Mouse (Mus musculus) neural tube, embryonic 14.5 days (tissue): ENCODE data around the gene BC037034. TPM values are rescaled to one million over a fixed set of nuclear protein-coding genes. Genes with fewer than 3 reads are reported as not detected.

Experiments used
- ATAC-seq: fragments of 200-750 bp; cut with Nextera tagmentation; 2 replicates; pipeline ENCODE4 v1.8.0; 2017; ENCODE audit warnings: low read depth, mild to moderate bottlenecking, moderate TSS enrichment, moderate library complexity
- H3K27ac ChIP-seq: fragments of 300-500 bp; sonication (generic); 2 replicates; pipeline ENCODE4 v1.5.1; 2014; ENCODE audit warnings: low read depth, mild to moderate bottlenecking, control low read depth, low read length, moderate library complexity, mixed read lengths
- H3K27me3 ChIP-seq: fragments of 300-500 bp; sonication (generic); 2 replicates; pipeline ENCODE4 v1.6.1; 2014; ENCODE audit warnings: low read length; ENCODE audit not compliant: control insufficient read depth, insufficient read depth
- H3K36me3 ChIP-seq: fragments of 300-500 bp; sonication (generic); 2 replicates; pipeline ENCODE4 v1.6.1; 2014; ENCODE audit warnings: low read length, mixed read lengths; ENCODE audit not compliant: control insufficient read depth, insufficient read depth
- H3K4me1 ChIP-seq: fragments of 300-500 bp; sonication (generic); 2 replicates; pipeline ENCODE4 v1.6.1; 2014; ENCODE audit warnings: low read length; ENCODE audit not compliant: control insufficient read depth, insufficient read depth
- H3K4me2 ChIP-seq: fragments of 300-500 bp; sonication (generic); 2 replicates; pipeline ENCODE4 v1.6.1; 2014; ENCODE audit warnings: mild to moderate bottlenecking, low read depth, low read length, control low read depth
- H3K4me3 ChIP-seq: fragments of 300-500 bp; sonication (generic); 2 replicates; pipeline ENCODE4 v1.5.1; 2014; ENCODE audit warnings: low read depth, low read length, control low read depth, mixed read lengths
- H3K9ac ChIP-seq: fragments of 300-500 bp; sonication (generic); replicated peaks from 2 replicates; pipeline ENCODE4 v1.6.1; 2014; ENCODE audit warnings: low read depth, mild to moderate bottlenecking, control low read depth, low read length, mixed read lengths
- H3K9me3 ChIP-seq: fragments of 300-500 bp; sonication (generic); 2 replicates; pipeline ENCODE4 v1.6.1; 2016; ENCODE audit warnings: low read length; ENCODE audit not compliant: control insufficient read depth
- WGBS: fragments of 180-500 bp; shearing (Covaris S2); extraction: QIAGEN DNeasy Blood & Tissue Kit; methylation state at CpG from one replicate; pipeline ENCODE4 v1.1.7; 2014; 5-methylcytosine and 5-hydroxymethylcytosine counted together
- polyA plus RNA-seq: library from polyadenylated mRNA; unstranded; fragments of >200 nt; fragmentation: Nextera tagmentation; extraction: Ambion mirVana; gene quantifications from 2 replicates; pipeline ENCODE4 v1.2.1, GENCODE M21; 2014

BC037034 gene
- polyA plus RNA-seq, 1 experiment from 2014 or later, result 16.5 TPM

- H3K27me3 ChIP-seq, result no peaks in the 10 kb centered on the region
- no peak overlapping the region for H3K4me2 ChIP-seq
- no peak overlapping the region for H3K4me3 ChIP-seq
- H3K9me3 ChIP-seq, result no peaks in the 10 kb centered on the region
- H3K9ac ChIP-seq, result no peak overlapping the region
- WGBS, result 77% methylated on average over 3 of the region's 3 CpGs
- no peak for ATAC-seq
- peaks cover 29% of the 10 kb centered on the region for H3K36me3 ChIP-seq
- no peak overlapping the region for H3K27ac ChIP-seq
- H3K4me1 ChIP-seq, result peaks cover 15% of the 10 kb centered on the region
These were observed 5.8 kb downstream of the BC037034 start for GRCm38 (mm10) chr5:138258078-138258477.

GRCm38 (mm10) chr5:138257585-138257978, 6.3 kb downstream of the BC037034 start:
- WGBS, result 93% methylated on average over 4 of the region's 4 CpGs
- no peak overlapping the region for H3K4me2 ChIP-seq
- no peak overlapping the region for H3K9ac ChIP-seq
- no peak overlapping the region for H3K27ac ChIP-seq
- H3K9me3 ChIP-seq, result no peaks in the 10 kb centered on the region
- no peak overlapping the region for H3K4me3 ChIP-seq
- ATAC-seq, result no peak
- peaks cover 29% of the 10 kb centered on the region for H3K36me3 ChIP-seq
- peaks cover 10% of the 10 kb centered on the region for H3K4me1 ChIP-seq
- no peaks in the 10 kb centered on the region for H3K27me3 ChIP-seq

- 93% methylated on average over 10 of the region's 10 CpGs for WGBS
These were observed 6.8 kb downstream of the BC037034 start for GRCm38 (mm10) chr5:138256966-138257584.

GRCm38 (mm10) chr5:138256094-138256467, 7.8 kb downstream of the BC037034 start:
- Histone ChIP-seq H3K4me3 (peak overlapping the region; percentile 42), H3K4me1 (peaks cover 7% of the 10 kb centered on the region; the same call in 1 of the 2 replicates), H3K9ac (peak overlapping the region; percentile 44), H3K27me3 (no peaks in the 10 kb centered on the region), H3K27ac (peak overlapping the region; percentile 67), H3K36me3 (peaks cover 21% of the 10 kb centered on the region), H3K4me2 (peak overlapping the region; percentile 60), H3K9me3 (no peaks in the 10 kb centered on the region)
- ATAC-seq, result peak; percentile 16; the same call in 1 of the 2 replicates
- WGBS, result 17% methylated on average over 7 of the region's 7 CpGs

More at GRCm38 (mm10) chr5:138256966-138257584, 6.8 kb downstream of the BC037034 start:
- Histone ChIP-seq H3K36me3 (peaks cover 28% of the 10 kb centered on the region), H3K4me1 (peaks cover 7% of the 10 kb centered on the region; the same call in 1 of the 2 replicates), H3K9ac (no peak overlapping the region), H3K4me2 (no peak overlapping the region), H3K9me3 (no peaks in the 10 kb centered on the region), H3K4me3 (no peak overlapping the region), H3K27me3 (no peaks in the 10 kb centered on the region), H3K27ac (no peak overlapping the region)
- no peak for ATAC-seq

- Histone ChIP-seq H3K4me1 (peaks cover 7% of the 10 kb centered on the region; the same call in 1 of the 2 replicates), H3K4me3 (peak within 1 kb of the TSS; percentile 42), H3K9me3 (no peaks in the 10 kb centered on the region), H3K36me3 (peaks cover 15% of the 10 kb centered on the region), H3K4me2 (peak within 1 kb of the TSS; percentile 61), H3K27me3 (no peaks in the 10 kb centered on the region), H3K27ac (peak within 1 kb of the TSS; percentile 67), H3K9ac (peak within 1 kb of the TSS; percentile 48)
- peak; percentile 100 for ATAC-seq
- WGBS, result under 1% methylated on average over 38 of the region's 38 CpGs
These were observed 8.3 kb downstream of the BC037034 start, which contains the start of gene Lamtor4 for GRCm38 (mm10) chr5:138255353-138256093. Gene Lamtor4 (plus strand): TSS chr5:138255482.

GRCm38 (mm10) chr5:138253061-138253460, 10.8 kb downstream of the BC037034 start:
- Histone ChIP-seq H3K27ac (no peak overlapping the region), H3K9me3 (no peaks in the 10 kb centered on the region), H3K4me3 (no peak overlapping the region), H3K9ac (no peak overlapping the region), H3K4me2 (no peak overlapping the region), H3K36me3 (no peaks in the 10 kb centered on the region), H3K27me3 (no peaks in the 10 kb centered on the region), H3K4me1 (peaks cover 7% of the 10 kb centered on the region; the same call in 1 of the 2 replicates)
- WGBS, result 90% methylated on average over 3 of the region's 3 CpGs
- ATAC-seq, result no peak

- peaks cover 3% of the 10 kb centered on the region; the same call in 1 of the 2 replicates for H3K4me1 ChIP-seq
- no peak overlapping the region for H3K9ac ChIP-seq
- ATAC-seq, result no peak
- no peak overlapping the region for H3K4me2 ChIP-seq
- H3K27me3 ChIP-seq, result no peaks in the 10 kb centered on the region
- WGBS, result 85% methylated on average over 12 of the region's 12 CpGs
- H3K36me3 ChIP-seq, result no peaks in the 10 kb centered on the region
- no peaks in the 10 kb centered on the region for H3K9me3 ChIP-seq
- no peak overlapping the region for H3K27ac ChIP-seq
- H3K4me3 ChIP-seq, result no peak overlapping the region
These were observed 12.7 kb downstream of the BC037034 start for GRCm38 (mm10) chr5:138251144-138251543.

GRCm38 (mm10) chr5:138241511-138241910, 22.3 kb downstream of the BC037034 start:
- Histone ChIP-seq H3K4me2 (no peak overlapping the region), H3K9ac (no peak overlapping the region), H3K4me1 (no peaks in the 10 kb centered on the region), H3K4me3 (no peak overlapping the region), H3K27me3 (no peaks in the 10 kb centered on the region), H3K27ac (no peak overlapping the region), H3K36me3 (no peaks in the 10 kb centered on the region), H3K9me3 (no peaks in the 10 kb centered on the region)
- no peak for ATAC-seq
- WGBS, result 51% methylated on average over 2 of the region's 2 CpGs

GRCm38 (mm10) chr5:138234224-138234623, 29.6 kb downstream of the BC037034 start:
- Histone ChIP-seq H3K27ac (no peak overlapping the region), H3K27me3 (no peaks in the 10 kb centered on the region)

More at GRCm38 (mm10) chr5:138234224-138234623, 29.6 kb downstream of the BC037034 start:
- H3K4me1 ChIP-seq, result no peaks in the 10 kb centered on the region
- no peak for ATAC-seq
- H3K9me3 ChIP-seq, result no peaks in the 10 kb centered on the region
- no peak overlapping the region for H3K4me3 ChIP-seq
- H3K4me2 ChIP-seq, result no peak overlapping the region
- no peaks in the 10 kb centered on the region for H3K36me3 ChIP-seq
- H3K9ac ChIP-seq, result no peak overlapping the region
